Mouse (Mus musculus): ENCODE data around the gene Gpr137. TPM values are rescaled to one million over a fixed set of nuclear protein-coding genes. Genes with fewer than 3 reads are reported as not detected.
"Not testable (repeated sequence)": the region's sequence is repeated elsewhere in the genome, so short reads cannot be mapped to it uniquely, and the experiment has no call there.

Gpr137 gene
- polyA plus RNA-seq, 1 experiment from 2014 or later = 39.7 TPM

GRCm38 (mm10) chr19:6907811-6908540 lies 34.3 kb downstream of the Gpr137 start:
- WGBS = 86% methylated on average over 7 of the region's 7 CpGs
- Histone ChIP-seq H3K27me3 (ENCODE audit: control insufficient read depth, insufficient read depth, low read length) (no peaks in the 10 kb centered on the region), H3K4me3 (ENCODE audit: low read depth, low read length) (no peak overlapping the region), H3K4me1 (ENCODE audit: control insufficient read depth, insufficient read depth, low read length) (peaks cover 14% of the 10 kb centered on the region), H3K9ac (ENCODE audit: low read length) (no peak overlapping the region), H3K36me3 (ENCODE audit: control insufficient read depth, insufficient read depth, low read length) (peaks cover 11% of the 10 kb centered on the region), H3K27ac (ENCODE audit: low read depth, low read length) (no peak overlapping the region), H3K4me2 (ENCODE audit: low read depth) (peak overlapping the region; percentile 86; the same call in 1 of the 2 replicates), H3K9me3 (ENCODE audit: control insufficient read depth, low read length) (no peaks in the 10 kb centered on the region)
- ATAC-seq (ENCODE audit: insufficient read depth, low FRiP score, low TSS enrichment) (no peak), DNase-seq (ENCODE audit: low spot score) (no peak)

- Histone ChIP-seq H3K4me3 (ENCODE audit: low read depth, low read length) (no peak overlapping the region), H3K27ac (ENCODE audit: low read depth, low read length) (no peak overlapping the region), H3K9ac (ENCODE audit: low read length) (no peak overlapping the region), H3K4me2 (ENCODE audit: low read depth) (no peak overlapping the region), H3K9me3 (ENCODE audit: control insufficient read depth, low read length) (no peaks in the 10 kb centered on the region), H3K27me3 (ENCODE audit: control insufficient read depth, insufficient read depth, low read length) (no peaks in the 10 kb centered on the region), H3K36me3 (ENCODE audit: control insufficient read depth, insufficient read depth, low read length) (peaks cover 7% of the 10 kb centered on the region), H3K4me1 (ENCODE audit: control insufficient read depth, insufficient read depth, low read length) (peaks cover 14% of the 10 kb centered on the region)
- WGBS = 91% methylated on average over 8 of the region's 8 CpGs
- ATAC-seq (ENCODE audit: insufficient read depth, low FRiP score, low TSS enrichment) (no peak), DNase-seq (ENCODE audit: low spot score) (no peak)
These were observed 35.2 kb downstream of the Gpr137 start for GRCm38 (mm10) chr19:6907094-6907493.

- H3K9me3 ChIP-seq (ENCODE audit: control insufficient read depth, low read length) = no peaks in the 10 kb centered on the region
- H3K27me3 ChIP-seq (ENCODE audit: control insufficient read depth, insufficient read depth, low read length) = no peaks in the 10 kb centered on the region
- no peak overlapping the region for H3K27ac ChIP-seq (ENCODE audit: low read depth, low read length)
- 84% methylated on average over 3 of the region's 3 CpGs for WGBS
- H3K4me2 ChIP-seq (ENCODE audit: low read depth) = no peak overlapping the region
- H3K4me3 ChIP-seq (ENCODE audit: low read depth, low read length) = no peak overlapping the region
- no peak overlapping the region for H3K9ac ChIP-seq (ENCODE audit: low read length)
- no peak for DNase-seq (ENCODE audit: low spot score)
- no peak for ATAC-seq (ENCODE audit: insufficient read depth, low FRiP score, low TSS enrichment)
- peaks cover 7% of the 10 kb centered on the region for H3K36me3 ChIP-seq (ENCODE audit: control insufficient read depth, insufficient read depth, low read length)
- peaks cover 14% of the 10 kb centered on the region for H3K4me1 ChIP-seq (ENCODE audit: control insufficient read depth, insufficient read depth, low read length)
These were observed 36.1 kb downstream of the Gpr137 start for GRCm38 (mm10) chr19:6906199-6906598.

- ATAC-seq (ENCODE audit: insufficient read depth, low FRiP score, low TSS enrichment) (no peak), DNase-seq (ENCODE audit: low spot score) (no peak)
- 94% methylated on average over 11 of the region's 11 CpGs for WGBS
- H3K9me3 ChIP-seq (ENCODE audit: control insufficient read depth, low read length) = no peaks in the 10 kb centered on the region
- H3K4me3 ChIP-seq (ENCODE audit: low read depth, low read length) = no peak overlapping the region
- H3K27me3 ChIP-seq (ENCODE audit: control insufficient read depth, insufficient read depth, low read length) = no peaks in the 10 kb centered on the region
- no peak overlapping the region for H3K27ac ChIP-seq (ENCODE audit: low read depth, low read length)
- H3K36me3 ChIP-seq (ENCODE audit: control insufficient read depth, insufficient read depth, low read length) = peaks cover 7% of the 10 kb centered on the region
- no peak overlapping the region for H3K4me2 ChIP-seq (ENCODE audit: low read depth)
- H3K4me1 ChIP-seq (ENCODE audit: control insufficient read depth, insufficient read depth, low read length) = peaks cover 10% of the 10 kb centered on the region; the same call in 1 of the 2 replicates
- H3K9ac ChIP-seq (ENCODE audit: low read length) = no peak overlapping the region
These were observed 36.7 kb downstream of the Gpr137 start for GRCm38 (mm10) chr19:6905498-6906159.

- DNase-seq (ENCODE audit: low spot score) (no peak), ATAC-seq (ENCODE audit: insufficient read depth, low FRiP score, low TSS enrichment) (no peak)
- 87% methylated on average over 2 of the region's 2 CpGs for WGBS
- H3K9ac ChIP-seq (ENCODE audit: low read length) = no peak overlapping the region
- H3K4me2 ChIP-seq (ENCODE audit: low read depth) = no peak overlapping the region
- H3K27me3 ChIP-seq (ENCODE audit: control insufficient read depth, insufficient read depth, low read length) = no peaks in the 10 kb centered on the region
- H3K4me3 ChIP-seq (ENCODE audit: low read depth, low read length) = no peak overlapping the region
- H3K36me3 ChIP-seq (ENCODE audit: control insufficient read depth, insufficient read depth, low read length) = peaks cover 7% of the 10 kb centered on the region
- H3K9me3 ChIP-seq (ENCODE audit: control insufficient read depth, low read length) = no peaks in the 10 kb centered on the region
- H3K4me1 ChIP-seq (ENCODE audit: control insufficient read depth, insufficient read depth, low read length) = peaks cover 10% of the 10 kb centered on the region; the same call in 1 of the 2 replicates
- no peak overlapping the region for H3K27ac ChIP-seq (ENCODE audit: low read depth, low read length)
These were observed 37.4 kb downstream of the Gpr137 start for GRCm38 (mm10) chr19:6904846-6905245.

GRCm38 (mm10) chr19:6903031-6903430 lies 39.2 kb downstream of the Gpr137 start:
- no peak for DNase-seq (ENCODE audit: low spot score)
- no peaks in the 10 kb centered on the region; the same call in 1 of the 2 replicates for H3K4me1 ChIP-seq (ENCODE audit: control insufficient read depth, insufficient read depth, low read length)
- no peak for ATAC-seq (ENCODE audit: insufficient read depth, low FRiP score, low TSS enrichment)
- H3K9ac ChIP-seq (ENCODE audit: low read length) = no peak overlapping the region
- no peak overlapping the region for H3K4me2 ChIP-seq (ENCODE audit: low read depth)
- H3K4me3 ChIP-seq (ENCODE audit: low read depth, low read length) = no peak overlapping the region
- peaks cover 7% of the 10 kb centered on the region for H3K36me3 ChIP-seq (ENCODE audit: control insufficient read depth, insufficient read depth, low read length)
- H3K27me3 ChIP-seq (ENCODE audit: control insufficient read depth, insufficient read depth, low read length) = no peaks in the 10 kb centered on the region
- no peak overlapping the region for H3K27ac ChIP-seq (ENCODE audit: low read depth, low read length)
- H3K9me3 ChIP-seq (ENCODE audit: control insufficient read depth, low read length) = no peaks in the 10 kb centered on the region
- 95% methylated on average over 1 of the region's 1 CpGs for WGBS

- Histone ChIP-seq H3K9me3 (ENCODE audit: control insufficient read depth, low read length) (no peaks in the 10 kb centered on the region), H3K27me3 (ENCODE audit: control insufficient read depth, insufficient read depth, low read length) (no peaks in the 10 kb centered on the region), H3K4me2 (ENCODE audit: low read depth) (no peak overlapping the region), H3K27ac (ENCODE audit: low read depth, low read length) (no peak overlapping the region), H3K4me3 (ENCODE audit: low read depth, low read length) (no peak overlapping the region), H3K4me1 (ENCODE audit: control insufficient read depth, insufficient read depth, low read length) (no peaks in the 10 kb centered on the region), H3K36me3 (ENCODE audit: control insufficient read depth, insufficient read depth, low read length) (no peaks in the 10 kb centered on the region), H3K9ac (ENCODE audit: low read length) (no peak overlapping the region)
- DNase-seq (ENCODE audit: low spot score) = no peak
- WGBS = 79% methylated on average over 4 of the region's 4 CpGs
- no peak for ATAC-seq (ENCODE audit: insufficient read depth, low FRiP score, low TSS enrichment)
These were observed 42.6 kb downstream of the Gpr137 start for GRCm38 (mm10) chr19:6899641-6900040.

- H3K4me2 ChIP-seq (ENCODE audit: low read depth); ATAC-seq (ENCODE audit: insufficient read depth, low FRiP score, low TSS enrichment); H3K9ac ChIP-seq (ENCODE audit: low read length); H3K4me3 ChIP-seq (ENCODE audit: low read depth, low read length); H3K27me3 ChIP-seq (ENCODE audit: control insufficient read depth, insufficient read depth, low read length); H3K9me3 ChIP-seq (ENCODE audit: control insufficient read depth, low read length); DNase-seq (ENCODE audit: low spot score); H3K36me3 ChIP-seq (ENCODE audit: control insufficient read depth, insufficient read depth, low read length); H3K27ac ChIP-seq (ENCODE audit: low read depth, low read length); H3K4me1 ChIP-seq (ENCODE audit: control insufficient read depth, insufficient read depth, low read length): not testable (repeated sequence)
- 90% methylated on average over 18 of the region's 18 CpGs for WGBS
These were observed 46.5 kb downstream of the Gpr137 start for GRCm38 (mm10) chr19:6895608-6896305.
